Mouse (Mus musculus): ENCODE results near the gene Slc9a5. TPM values are rescaled to one million over a fixed set of nuclear protein-coding genes. Genes with fewer than 3 reads are reported as not detected.

Gene Slc9a5
- total RNA-seq, 4 experiments from 2014 or later, result 28.9 to 30.7 (median 29.7) TPM

DNA sequence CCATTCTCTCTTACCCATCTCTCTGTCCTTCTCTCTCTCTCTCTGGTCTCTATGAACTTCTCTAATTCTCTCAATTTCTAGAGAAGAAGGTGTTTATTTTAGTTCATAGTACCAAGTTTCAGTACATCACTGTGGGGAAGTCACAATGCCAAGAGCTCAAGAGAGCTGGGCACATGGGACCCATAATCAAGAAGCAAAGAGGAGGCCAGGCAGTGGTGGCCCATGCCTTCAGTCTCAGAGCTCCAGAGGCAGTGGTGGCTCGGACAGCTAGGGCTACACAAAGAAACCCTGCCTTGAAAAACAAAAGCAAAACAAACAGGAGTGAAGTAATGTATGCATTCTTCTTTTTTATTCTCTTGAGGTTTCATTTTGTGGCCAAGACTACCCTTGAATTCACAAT lies 55.9 kb downstream of the Slc9a5 start:
- no peak for DNase-seq (ENCODE audit: low spot score in 2 of 2)

DNA sequence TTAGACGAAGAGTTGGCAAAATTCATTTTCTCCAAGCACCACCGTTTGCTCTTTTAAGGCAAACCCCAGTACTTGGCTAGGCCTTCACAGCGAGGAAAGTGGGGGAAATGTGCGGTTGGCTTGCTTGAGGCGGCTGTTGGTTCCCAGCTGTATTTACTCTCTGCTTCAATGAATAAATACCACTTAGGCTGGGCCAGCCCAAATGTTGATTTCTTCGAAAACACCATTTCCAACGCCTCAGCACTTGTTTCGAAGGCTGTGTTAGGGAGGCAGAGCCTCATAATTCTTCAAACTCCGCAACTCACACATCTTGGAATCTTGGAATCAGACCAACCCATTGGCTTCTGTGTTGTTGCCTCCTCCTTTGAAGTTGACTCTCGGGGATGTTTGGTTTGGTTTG lies 57.8 kb downstream of the Slc9a5 start:
- DNase-seq (ENCODE audit: low spot score in 2 of 2), result no peak

DNA sequence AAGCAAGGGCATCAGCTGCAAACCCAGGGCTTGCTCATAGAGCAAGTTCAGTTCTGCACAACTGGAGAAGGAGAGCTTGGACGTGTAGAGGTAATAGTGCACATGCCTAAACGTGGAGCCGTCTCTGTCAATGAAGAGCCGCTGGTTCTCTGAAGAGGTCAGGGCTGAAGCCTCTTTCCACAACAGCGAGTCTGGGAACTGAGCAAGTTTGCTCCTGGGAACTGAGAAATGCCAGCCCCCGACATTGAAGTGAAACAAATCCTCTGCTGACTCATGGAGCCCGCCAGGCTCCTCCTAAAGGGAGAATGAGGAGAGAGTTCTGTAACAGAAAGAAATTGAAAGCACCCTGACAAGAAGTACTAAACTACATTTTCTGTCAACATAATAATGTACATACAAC lies 59.7 kb downstream of the Slc9a5 start:
- no peak for DNase-seq (ENCODE audit: low spot score in 2 of 2)

DNA sequence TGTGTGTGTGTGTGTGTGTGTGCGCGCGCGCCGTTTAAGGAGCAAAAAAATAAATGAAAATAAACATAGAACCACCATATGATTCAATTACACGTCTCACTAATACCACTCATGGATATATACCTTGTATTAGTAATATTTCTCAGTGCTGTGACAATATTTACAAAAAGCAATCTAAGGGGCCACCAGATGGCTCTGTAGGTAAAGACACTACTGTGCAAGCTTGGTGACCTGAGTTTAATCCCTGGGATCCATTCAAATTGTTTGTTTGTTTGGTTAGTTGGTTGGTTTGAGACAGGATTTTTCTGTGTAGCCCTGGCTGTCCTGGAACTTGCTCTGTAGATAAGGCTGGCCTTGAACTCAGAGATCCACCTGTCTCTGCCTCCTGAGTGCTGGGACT lies 61.3 kb downstream of the Slc9a5 start:
- no peak for DNase-seq (ENCODE audit: low spot score in 2 of 2)

DNA sequence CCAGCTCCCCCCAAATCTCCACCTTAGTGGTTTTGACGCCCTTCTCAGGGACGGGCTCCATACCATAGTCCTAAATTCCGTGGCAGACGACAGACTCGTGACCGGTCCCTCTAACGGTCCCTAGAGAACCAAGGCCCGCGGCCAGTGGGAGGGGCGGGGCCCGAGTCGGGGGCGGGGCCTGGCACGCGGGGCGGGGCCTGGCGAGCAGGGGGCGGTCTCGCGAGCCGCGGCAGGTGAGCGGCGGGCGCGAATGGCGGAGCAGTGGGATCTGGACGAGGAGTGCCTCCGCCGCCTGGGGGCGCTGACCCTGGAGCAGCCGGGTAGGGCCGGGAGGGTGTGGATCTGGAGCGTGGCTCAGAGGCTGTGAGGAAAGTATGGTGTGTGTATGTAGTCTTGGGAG lies 64.7 kb downstream of the Slc9a5 start, which contains the start of the genes Kctd19 and Lrrc36:
Gene Kctd19 (minus strand): TSS at position 112 of the 400 bp plus-strand sequence.
Gene Lrrc36 (plus strand): TSS at position 181 of the 400 bp plus-strand sequence.
- DNase-seq (ENCODE audit: low spot score in 2 of 2), result peak in 1 of 2 experiments; percentile 12

DNA sequence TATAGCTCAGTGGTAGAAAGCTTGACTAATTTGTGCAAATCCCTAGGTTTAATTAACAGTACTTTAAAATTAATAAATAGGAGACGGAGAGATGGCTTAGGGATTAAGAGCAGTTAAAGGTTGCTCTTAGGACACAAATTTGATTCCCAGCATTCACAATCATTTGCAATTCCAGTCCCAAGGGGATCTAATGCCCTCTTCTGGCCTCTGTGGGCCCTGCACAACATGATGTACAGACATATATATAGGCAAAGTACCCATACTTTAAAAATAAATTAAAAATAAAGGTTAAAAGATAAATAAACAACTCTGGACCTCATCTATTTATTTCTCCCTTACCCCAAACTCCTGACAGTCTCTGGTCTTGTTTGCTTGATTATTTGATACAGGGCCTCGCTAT lies 70.3 kb downstream of the Slc9a5 start:
- no peak for DNase-seq (ENCODE audit: low spot score in 2 of 2)

Small RNAs within 50 kb of the gene (microRNA-seq; reads per million reads assigned to microRNA genes)
- 0 reads per million in 2 experiments for gene Gm27320
- gene Mir328, result 13,316 to 13,942 reads per million in 2 experiments

Other genes with a start within 250 kb of the Slc9a5 start
- not detected for gene Ces4a, start 217.0 kb upstream of the Slc9a5 start, total RNA-seq (2022)
- 10 to 100 TPM; 17.4 to 21.8 (median 18.4) TPM for gene Cbfb, start 178.2 kb upstream of the Slc9a5 start, total RNA-seq (2022)
- gene D230025D16Rik, start 123.7 kb upstream of the Slc9a5 start, total RNA-seq (2022), result 10 to 100 TPM; 34.1 to 41.5 (median 38.7) TPM
- gene B3gnt9, start 93.7 kb upstream of the Slc9a5 start, total RNA-seq (2022), result 1 to 10 TPM; 4.2 to 5.4 (median 4.8) TPM
- 10 to 100 TPM in 2 of 4 experiments, 1 to 10 TPM in 2; 7.9 to 10.9 (median 9.6) TPM for gene Tradd, start 84.2 kb upstream of the Slc9a5 start, total RNA-seq (2022)
- gene Fbxl8, start 84.2 kb upstream of the Slc9a5 start, total RNA-seq (2022), result 1 to 10 TPM in 2 of 4 experiments, under 1 TPM in 2; 0.50 to 1.6 (median 1.1) TPM
- 10 to 100 TPM; 21.3 to 25.7 (median 22.9) TPM for gene Hsf4, start 79.0 kb upstream of the Slc9a5 start, total RNA-seq (2022)
- gene Nol3, start 72.7 kb upstream of the Slc9a5 start, total RNA-seq (2022), result 10 to 100 TPM; 10.6 to 13.8 (median 13.1) TPM
- 10 to 100 TPM; 22.0 to 26.7 (median 24.2) TPM for gene 4931428F04Rik, start 59.0 kb upstream of the Slc9a5 start, total RNA-seq (2022)
- 1 to 10 TPM; 1.4 to 2.2 (median 1.8) TPM for gene Exoc3l, start 52.7 kb upstream of the Slc9a5 start, total RNA-seq (2022)
- 10 to 100 TPM; 31.2 to 39.0 (median 34.8) TPM for gene E2f4, start 51.2 kb upstream of the Slc9a5 start, total RNA-seq (2022)
- 1 to 10 TPM; 1.5 to 3.0 (median 2.3) TPM for gene Elmo3, start 43.2 kb upstream of the Slc9a5 start, total RNA-seq (2022)
- gene Lrrc29, start 22.6 kb upstream of the Slc9a5 start, total RNA-seq (2022), result 1 to 10 TPM; 5.8 to 8.7 (median 7.1) TPM
- gene Tmem208, start 22.5 kb upstream of the Slc9a5 start, total RNA-seq (2022), result 10 to 100 TPM; 33.7 to 46.5 (median 40.0) TPM
- gene Fhod1, start 890 bp upstream of the Slc9a5 start, total RNA-seq (2022), result 1 to 10 TPM; 2.5 to 5.2 (median 4.0) TPM
- gene Plekhg4, start 24.4 kb downstream of the Slc9a5 start, total RNA-seq (2022), result 1 to 10 TPM; 1.3 to 2.5 (median 1.6) TPM
- not detected for gene Kctd19, start 64.7 kb downstream of the Slc9a5 start, total RNA-seq (2022)
- gene Lrrc36, start 64.7 kb downstream of the Slc9a5 start, total RNA-seq (2022), result under 1 TPM; 0.40 to 0.82 (median 0.62) TPM
- gene Tppp3, start 122.7 kb downstream of the Slc9a5 start, total RNA-seq (2022), result 10 to 100 TPM; 59.3 to 66.5 (median 60.9) TPM
- 10 to 100 TPM; 38.3 to 45.8 (median 42.9) TPM for gene Zdhhc1, start 148.1 kb downstream of the Slc9a5 start, total RNA-seq (2022)
- not detected for gene Hsd11b2, start 169.9 kb downstream of the Slc9a5 start, total RNA-seq (2022)
- gene Atp6v0d1, start 217.2 kb downstream of the Slc9a5 start, total RNA-seq (2022), result 100 to 1,000 TPM; 297 to 314 (median 303) TPM